Mouse (Mus musculus) heart, adult 2 months (tissue): ENCODE data around the gene Dock6. TPM values are rescaled to one million over a fixed set of nuclear protein-coding genes. Genes with fewer than 3 reads are reported as not detected.

Experiments
- DNase-seq, 2 experiments: peaks; one replicate each; pipeline ENCODE4 v3.0.0; 2021
- H3K27ac ChIP-seq: fragments of 200-600 bp; 2 replicates; pipeline ENCODE4 v1.8.1; 2022
- H3K27me3 ChIP-seq: fragments of 200-500 bp; 2 replicates; pipeline ENCODE4 v1.6.1; 2012; ENCODE audit warnings: mild to moderate bottlenecking, low read length, inconsistent platforms, mixed read lengths; ENCODE audit not compliant: control insufficient read depth, insufficient read depth
- H3K36me3 ChIP-seq: fragments of 200-500 bp; 2 replicates; pipeline ENCODE4 v1.6.1; 2012; ENCODE audit warnings: low read length, inconsistent platforms; ENCODE audit not compliant: control insufficient read depth, insufficient read depth
- H3K4me1 ChIP-seq: fragments of 200-500 bp; 2 replicates; pipeline ENCODE4 v1.6.1; 2011; ENCODE audit warnings: low read length; ENCODE audit not compliant: control insufficient read depth, insufficient read depth
- H3K4me3 ChIP-seq: fragments of 200-600 bp; 2 replicates; pipeline ENCODE4 v1.8.1; 2022
- H3K79me2 ChIP-seq: fragments of 200-500 bp; replicated peaks from 2 replicates; pipeline ENCODE4 v1.6.1; 2012; ENCODE audit warnings: mild to moderate bottlenecking, inconsistent platforms, low read length, moderate library complexity, mixed read lengths; ENCODE audit not compliant: control insufficient read depth, insufficient read depth
- H3K9ac ChIP-seq: fragments of 200-500 bp; 2 replicates; pipeline ENCODE4 v1.6.1; 2012; ENCODE audit warnings: low read depth, mild to moderate bottlenecking, control low read depth, inconsistent platforms, low read length, mixed read lengths
- CTCF ChIP-seq: fragments of 200-600 bp; IDR thresholded peaks from 2 replicates; pipeline ENCODE4 v1.8.1; 2022; ENCODE audit warnings: antibody characterized with exemption, mild to moderate bottlenecking, moderate library complexity
- EP300 ChIP-seq: fragments of 200-500 bp; IDR thresholded peaks from 2 replicates; pipeline ENCODE4 v1.6.1; 2011; ENCODE audit warnings: low read depth, low read length, control low read depth; ENCODE audit not compliant: insufficient read depth
- POLR2A ChIP-seq: fragments of 200-500 bp; IDR thresholded peaks from 2 replicates; pipeline ENCODE4 v1.6.1; 2011; ENCODE audit warnings: mild to moderate bottlenecking, low read depth, low read length, control low read depth; ENCODE audit not compliant: insufficient read depth
- WGBS: fragments of 180-500 bp; shearing (Covaris S2); methylation state at CpG from one replicate; pipeline ENCODE4 v1.1.7; 2018; 5-methylcytosine and 5-hydroxymethylcytosine counted together
- intact Hi-C: fragments of 180-260 bp; cut with DNase I; formaldehyde crosslinking; loops from one replicate; pipeline ENCODE4 v1.15.1; 2025
- polyA plus RNA-seq: library from polyadenylated mRNA; depleted of rRNA; stranded (reverse); fragments of >200 nt; gene quantifications from 2 replicates; pipeline ENCODE4 v1.2.3, GENCODE M21; 2012
- total RNA-seq, 2 experiments: library from RNA; stranded (reverse); gene quantifications; 2 replicates each; pipeline ENCODE4 v1.2.3; 2021

Dock6 gene
- total and polyA plus RNA-seq, 3 experiments: 25.9 to 87.9 (median 33.8) TPM

- intact Hi-C loops: no loop called here
- no peaks in the 10 kb centered on the region for H3K36me3 ChIP-seq
These were observed 41.3 kb downstream of the Dock6 start for GRCm38 (mm10) chr9:21811170-21811569.

GRCm38 (mm10) chr9:21808561-21808960, 43.9 kb downstream of the Dock6 start:
- no peaks in the 10 kb centered on the region for H3K36me3 ChIP-seq
- no peaks in the 10 kb centered on the region for H3K27me3 ChIP-seq
- no peak overlapping the region for H3K27ac ChIP-seq
- H3K79me2 ChIP-seq: no peaks in the 10 kb centered on the region
- TF ChIP-seq POLR2A (no peak), CTCF (peak; percentile 33; the same call in 1 of the 2 replicates), EP300 (no peak)
- no peak for DNase-seq
- no peak overlapping the region for H3K4me3 ChIP-seq
- intact Hi-C loops: no loop called here
- 62% methylated on average over 3 of the region's 3 CpGs for WGBS
- H3K4me1 ChIP-seq: 0 out of 2 replicates have a peak, but pooled peaks cover 2% of the 10 kb centered on the region
- H3K9ac ChIP-seq: no peak overlapping the region

More at GRCm38 (mm10) chr9:21811170-21811569, 41.3 kb downstream of the Dock6 start:
- TF ChIP-seq EP300: no peak
- TF ChIP-seq POLR2A: no peak
- TF ChIP-seq CTCF: no peak
- 0 out of 2 replicates have a peak, but pooled peaks cover 2% of the 10 kb centered on the region for H3K4me1 ChIP-seq
- no peak overlapping the region for H3K9ac ChIP-seq
- no peak for DNase-seq
- no peak overlapping the region for H3K27ac ChIP-seq
- no peaks in the 10 kb centered on the region for H3K27me3 ChIP-seq
- H3K79me2 ChIP-seq: no peaks in the 10 kb centered on the region
- no peak overlapping the region for H3K4me3 ChIP-seq
- WGBS: 83% methylated on average over 5 of the region's 5 CpGs

- Histone ChIP-seq H3K27ac (no peak overlapping the region), H3K36me3 (no peaks in the 10 kb centered on the region), H3K4me1 (0 out of 2 replicates have a peak, but pooled peaks cover 2% of the 10 kb centered on the region), H3K4me3 (no peak overlapping the region), H3K9ac (no peak overlapping the region), H3K27me3 (no peaks in the 10 kb centered on the region), H3K79me2 (no peaks in the 10 kb centered on the region)
- intact Hi-C loops: no loop called here
- no peak for DNase-seq
- TF ChIP-seq CTCF (no peak), POLR2A (no peak), EP300 (no peak)
- 82% methylated on average over 11 of the region's 11 CpGs for WGBS
These were observed 45.5 kb downstream of the Dock6 start for GRCm38 (mm10) chr9:21806976-21807375.

- intact Hi-C loops: no loop called here
- 0 out of 2 replicates have a peak, but pooled peaks cover 2% of the 10 kb centered on the region for H3K4me1 ChIP-seq
- no peaks in the 10 kb centered on the region for H3K27me3 ChIP-seq
- TF ChIP-seq CTCF (no peak), EP300 (no peak), POLR2A (no peak)
- no peaks in the 10 kb centered on the region for H3K79me2 ChIP-seq
- H3K9ac ChIP-seq: no peak overlapping the region
- DNase-seq: no peak
- H3K36me3 ChIP-seq: no peaks in the 10 kb centered on the region
- WGBS: 47% methylated on average over 3 of the region's 3 CpGs
- no peak overlapping the region for H3K4me3 ChIP-seq
- H3K27ac ChIP-seq: no peak overlapping the region
These were observed 46.1 kb downstream of the Dock6 start for GRCm38 (mm10) chr9:21806363-21806762.

- 0 out of 2 replicates have a peak, but pooled peaks cover 2% of the 10 kb centered on the region for H3K4me1 ChIP-seq
- intact Hi-C loops: loop anchor here (1.0 to 5.0 kb wide), 4 partner anchors 17 to 202 kb away; no protein-coding TSS in a partner anchor
- H3K9ac ChIP-seq: peak overlapping the region; percentile 44
- H3K36me3 ChIP-seq: no peaks in the 10 kb centered on the region
- H3K4me3 ChIP-seq: peak overlapping the region; percentile 9; the same call in 1 of the 2 replicates
- peak; percentile 99; the same call in 1 of the 2 replicates for TF ChIP-seq CTCF
- TF ChIP-seq POLR2A: peak; percentile 20; the same call in 1 of the 2 replicates
- peak; percentile 80; the same call in 1 of the 2 replicates for TF ChIP-seq EP300
- WGBS: 19% methylated on average over 13 of the region's 13 CpGs
- H3K27me3 ChIP-seq: no peaks in the 10 kb centered on the region
- H3K27ac ChIP-seq: peak overlapping the region; percentile 86
- DNase-seq: peak; percentile 86 to 90
- H3K79me2 ChIP-seq: no peaks in the 10 kb centered on the region
These were observed 48.3 kb downstream of the Dock6 start for GRCm38 (mm10) chr9:21803986-21804644.

- 91% methylated on average over 7 of the region's 7 CpGs for WGBS
- H3K4me1 ChIP-seq: peaks cover 10% of the 10 kb centered on the region
- intact Hi-C loops: loop anchor here (5.0 kb wide), 2 partner anchors 109 to 199 kb away; no protein-coding TSS in a partner anchor
- no peak for DNase-seq
- H3K79me2 ChIP-seq: no peaks in the 10 kb centered on the region
- no peaks in the 10 kb centered on the region for H3K27me3 ChIP-seq
- TF ChIP-seq EP300: no peak
- no peak for TF ChIP-seq CTCF
- TF ChIP-seq POLR2A: no peak
- no peak overlapping the region for H3K9ac ChIP-seq
- H3K27ac ChIP-seq: no peak overlapping the region
- no peaks in the 10 kb centered on the region; the same call in 1 of the 2 replicates for H3K36me3 ChIP-seq
- no peak overlapping the region for H3K4me3 ChIP-seq
These were observed 50.8 kb downstream of the Dock6 start for GRCm38 (mm10) chr9:21801591-21801990.
